Mouse (Mus musculus) NIH3T3 (cell line): ENCODE measurements around the gene Nutm1.
"Not testable (repeated sequence)": the region's sequence is repeated elsewhere in the genome, so short reads cannot be mapped to it uniquely, and the experiment has no call there.

ENCODE experiments used
- DNase-seq: peaks from one replicate; pipeline ENCODE4 v3.0.0-alpha.2; 2012; ENCODE audit warnings: low read depth

Gene Nutm1

GRCm38 (mm10) chr2:112259241-112259962 lies at the start of gene Nutm1:
Nutm1 (minus strand) TSS chr2:112259291.
- peak; percentile 70 for DNase-seq

DNA sequence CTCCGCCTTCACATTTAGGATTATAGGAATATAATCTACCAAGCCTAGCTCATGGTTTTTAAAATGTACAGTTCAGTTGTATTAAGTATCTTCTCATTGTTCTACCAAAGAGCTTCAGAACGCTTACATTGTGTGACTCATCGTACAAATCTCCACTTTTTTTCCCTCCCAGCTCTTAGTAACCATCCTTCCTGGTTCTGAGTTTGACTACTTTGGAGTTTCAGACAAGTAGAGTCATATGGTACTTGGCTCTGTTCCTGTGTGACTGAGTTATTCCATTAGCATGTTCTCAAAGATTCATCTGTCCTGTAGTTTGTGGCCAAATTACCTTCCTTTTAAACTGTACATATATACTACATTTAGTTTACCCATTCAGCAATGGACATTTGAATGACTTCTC lies 49.6 kb upstream of the Nutm1 start:
- DNase-seq, result peak; percentile 81

GRCm38 (mm10) chr2:112298221-112298620 lies 39.1 kb upstream of the Nutm1 start:
- no peak for DNase-seq

- DNase-seq, result no peak
Measured at GRCm38 (mm10) chr2:112296211-112296610, 37.1 kb upstream of the Nutm1 start.

DNA sequence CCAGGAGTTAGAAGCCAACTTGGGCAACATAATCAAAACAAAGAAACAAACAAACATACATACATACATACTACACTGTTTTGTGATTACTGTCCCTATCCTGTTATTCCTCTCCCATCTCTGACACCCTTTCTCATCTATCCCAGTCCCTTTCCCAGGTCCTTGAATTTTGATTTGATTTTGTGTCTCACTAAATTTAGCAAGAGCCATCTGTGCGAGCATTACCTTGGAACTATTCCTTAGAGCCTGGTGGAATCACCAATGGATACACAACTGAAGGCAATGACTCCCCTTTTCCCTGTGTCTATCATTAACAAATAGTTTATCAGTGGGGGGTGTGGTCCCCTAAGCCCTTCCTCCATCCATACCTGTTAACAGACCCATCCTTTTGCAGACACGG lies 33.7 kb upstream of the Nutm1 start:
- no peak for DNase-seq

GRCm38 (mm10) chr2:112289507-112289906 lies 30.4 kb upstream of the Nutm1 start:
- DNase-seq, result no peak

DNA sequence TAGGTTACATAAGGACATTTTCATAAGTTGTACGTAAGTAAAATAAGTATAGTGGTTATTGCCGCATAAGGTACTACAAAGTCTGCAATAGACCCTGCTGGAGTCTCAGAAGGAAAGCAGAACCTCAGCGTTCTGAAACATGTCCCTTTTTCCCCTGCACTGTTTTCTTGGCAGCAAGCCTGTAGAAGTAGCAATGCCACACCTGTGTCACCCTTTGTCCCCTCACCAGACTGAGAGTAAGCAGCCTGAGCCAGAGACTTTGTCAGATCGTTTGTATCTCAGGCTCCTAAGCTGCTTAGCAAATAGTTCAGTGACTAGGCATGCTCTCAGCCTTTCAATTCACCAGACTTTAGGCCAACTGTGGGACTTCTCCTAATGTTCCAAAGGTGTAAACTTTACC lies 28.0 kb upstream of the Nutm1 start:
- no peak for DNase-seq

- DNase-seq, result not testable (repeated sequence)
Measured at GRCm38 (mm10) chr2:112286062-112286461, 27.0 kb upstream of the Nutm1 start.

DNA sequence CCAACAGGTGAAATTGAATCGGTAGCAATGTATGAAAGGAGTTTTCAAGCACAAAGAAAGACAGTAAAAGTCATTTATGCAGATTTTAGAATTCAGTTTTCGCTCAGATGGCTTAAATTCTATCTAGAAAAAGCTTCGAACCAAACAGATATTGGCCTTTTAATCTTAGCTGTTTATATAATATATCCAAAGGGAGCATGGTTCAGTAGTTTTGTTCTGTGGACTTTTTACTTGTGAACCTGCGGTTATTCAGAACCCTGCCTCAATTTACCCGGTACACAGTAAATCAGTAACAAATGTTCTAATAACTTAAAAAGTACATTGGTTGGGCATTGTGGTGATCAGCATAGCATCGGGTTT lies 25.9 kb upstream of the Nutm1 start:
- DNase-seq, result no peak

GRCm38 (mm10) chr2:112284363-112285030 lies 25.4 kb upstream of the Nutm1 start:
- peak; percentile 68 for DNase-seq

DNA sequence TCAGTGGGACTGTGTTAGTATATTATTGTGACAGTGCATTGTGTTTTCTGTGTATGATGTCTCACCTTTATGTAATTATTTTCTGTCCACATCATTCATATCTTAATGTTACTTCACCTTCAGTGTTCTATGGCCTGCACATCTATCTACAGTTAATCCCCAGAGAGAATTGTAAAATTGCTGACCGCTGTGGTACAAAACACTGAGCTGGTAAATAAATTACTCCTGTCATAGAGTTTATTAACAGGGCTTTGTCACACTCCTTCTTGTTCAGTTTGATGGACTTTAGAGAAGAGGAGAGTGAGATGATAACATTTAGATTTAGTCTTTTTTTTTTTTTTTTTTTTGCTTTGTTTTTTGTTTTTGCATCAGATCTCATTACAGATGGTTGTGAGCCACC lies 23.8 kb upstream of the Nutm1 start:
- no peak for DNase-seq

DNA sequence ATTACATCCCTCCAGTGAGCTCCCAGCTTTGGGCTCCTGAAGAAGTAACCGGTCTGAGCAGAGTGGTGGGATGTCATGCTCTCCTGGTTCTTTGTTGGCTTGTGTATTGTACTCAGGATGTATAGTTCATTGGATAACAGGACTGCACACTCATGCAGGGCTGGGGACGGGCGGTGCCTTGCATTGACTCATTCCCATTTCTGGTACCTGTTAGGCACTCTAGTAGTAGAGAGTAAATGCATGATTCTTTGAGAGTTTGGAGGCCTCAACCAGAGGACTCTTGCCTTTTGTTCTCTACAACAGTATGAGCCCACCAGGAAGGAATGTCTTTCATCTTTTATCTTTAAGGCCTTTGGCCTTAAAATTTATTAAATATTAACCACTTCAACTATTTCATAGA lies 17.8 kb upstream of the Nutm1 start:
- DNase-seq, result no peak

GRCm38 (mm10) chr2:112273474-112273873 lies 14.4 kb upstream of the Nutm1 start:
- no peak for DNase-seq

DNA sequence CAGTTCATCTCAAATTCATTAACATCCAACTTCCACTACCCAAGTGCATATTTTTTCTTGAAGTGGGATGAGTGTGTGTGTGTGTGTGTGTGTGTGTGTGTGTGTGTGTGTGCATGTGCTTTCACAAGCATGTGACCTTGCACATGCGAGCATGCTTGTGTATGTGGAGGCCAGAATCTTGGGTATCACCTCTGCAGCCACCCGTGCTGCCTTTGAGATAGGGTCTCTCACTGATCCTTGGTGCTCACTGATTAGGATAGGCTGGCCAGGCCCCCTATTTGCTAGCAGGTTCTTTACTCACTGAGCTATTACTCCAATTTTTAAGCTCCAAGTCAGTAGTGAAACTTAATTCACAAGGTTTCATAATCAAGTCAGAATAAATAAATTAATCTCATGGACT lies 13.8 kb upstream of the Nutm1 start:
- no peak for DNase-seq

GRCm38 (mm10) chr2:112270011-112270410 lies 10.9 kb upstream of the Nutm1 start:
- DNase-seq, result no peak

DNA sequence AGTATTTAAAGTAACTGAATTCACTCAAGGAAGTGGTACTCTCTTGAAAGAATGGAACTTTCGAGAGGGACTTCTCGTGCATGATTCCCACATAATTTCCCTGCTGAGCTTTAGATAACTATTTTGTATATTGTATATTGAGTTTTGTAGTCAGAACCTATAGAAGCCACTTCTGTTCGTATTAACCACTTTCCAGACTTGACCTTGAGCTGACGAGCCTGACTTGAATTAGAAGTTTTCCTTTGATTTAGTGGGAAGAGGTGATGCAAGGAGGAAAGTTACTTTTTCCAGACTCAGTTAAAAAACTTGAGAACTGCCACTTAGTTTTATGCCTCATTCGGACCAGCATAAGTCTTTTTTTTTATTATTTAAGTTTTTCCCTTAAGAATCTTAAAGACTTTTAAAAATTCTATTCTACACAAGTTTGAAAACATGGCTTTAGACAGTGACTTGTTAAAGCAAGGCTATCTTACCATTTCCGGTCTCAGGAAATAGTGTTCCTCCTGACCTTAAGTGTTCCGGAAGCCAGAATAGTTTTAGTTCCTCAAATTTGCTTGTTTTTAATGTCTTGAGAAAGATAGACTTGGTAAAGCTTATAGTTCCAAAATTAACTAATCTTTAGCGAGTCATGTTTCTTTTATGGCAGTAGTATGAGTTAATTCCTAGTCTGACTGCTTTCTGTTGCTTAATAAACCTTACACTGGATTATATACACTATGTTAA lies 8.6 kb upstream of the Nutm1 start:
- no peak for DNase-seq

- peak; percentile 13 for DNase-seq
Measured at GRCm38 (mm10) chr2:112266780-112267179, 7.7 kb upstream of the Nutm1 start.

GRCm38 (mm10) chr2:112266242-112266592 lies 7.1 kb upstream of the Nutm1 start, which contains the start of gene Gm21985:
Gm21985 (plus strand) TSS chr2:112266314.
- DNase-seq, result peak; percentile 66

- DNase-seq, result peak; percentile 94
Measured at GRCm38 (mm10) chr2:112265448-112266241, 6.6 kb upstream of the Nutm1 start, which contains the start of gene Slc12a6. Slc12a6 (plus strand) TSS chr2:112265825.

DNA sequence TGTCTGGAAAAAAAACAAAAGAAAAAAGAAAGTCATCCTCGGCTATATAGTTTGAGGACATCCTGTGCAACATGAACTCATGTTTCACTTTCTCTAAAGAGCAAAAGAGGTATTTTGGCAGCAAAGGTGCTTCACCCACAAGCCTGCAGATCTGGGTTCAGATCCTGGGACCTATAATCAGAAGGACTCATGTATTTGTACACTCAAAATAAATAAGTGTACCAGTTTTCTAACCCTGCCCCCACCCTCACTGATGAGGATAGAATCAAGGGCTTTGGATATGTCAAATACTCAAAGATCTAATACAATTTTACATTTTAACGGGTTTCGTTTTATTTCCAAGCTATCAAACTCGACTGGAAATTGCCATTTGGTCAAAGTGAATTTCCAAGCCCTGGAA lies 5.3 kb upstream of the Nutm1 start:
- no peak for DNase-seq

DNA sequence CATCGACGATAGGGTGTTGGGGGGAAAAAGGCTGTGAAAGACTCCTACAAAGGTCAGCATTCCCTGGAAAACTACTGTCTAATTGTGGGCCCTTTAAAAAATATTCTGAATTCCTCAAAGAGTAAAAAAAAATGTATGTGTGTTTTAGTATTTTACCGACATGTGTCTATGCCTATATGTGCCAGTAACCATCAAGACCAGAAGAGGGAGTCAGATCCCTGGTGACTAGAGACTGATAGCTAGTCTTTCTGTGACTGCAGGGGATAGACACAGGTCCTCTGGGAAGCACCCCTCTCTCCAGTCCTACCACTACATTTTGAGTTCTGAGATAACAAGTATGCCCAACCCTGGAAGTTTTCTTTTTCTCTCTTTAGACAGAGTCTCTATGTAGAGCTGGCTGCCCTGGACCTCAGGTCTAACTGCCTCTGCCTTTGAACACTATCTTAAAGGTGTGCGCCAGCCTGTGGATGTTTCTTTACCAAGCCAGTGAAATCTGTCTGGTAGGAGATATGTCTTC lies 3.7 kb upstream of the Nutm1 start:
- peak; percentile 61 for DNase-seq
